Mouse (Mus musculus) ES-E14 (cell line): ENCODE measurements at regions not wholly inside any gene's neighbourhood (a gene's known extent, or its start where the extent isn't known, plus 50 kb on each side); places are given as distances from the start of the nearest gene placed in this dataset.

ENCODE experiments used
- CHD2 ChIP-seq: IDR thresholded peaks from 2 replicates; pipeline ENCODE4 v1.6.1; 2014; ENCODE audit warnings: mild to moderate bottlenecking, low read depth, low read length, inconsistent platforms
- HCFC1 ChIP-seq: IDR thresholded peaks from 2 replicates; pipeline ENCODE4 v1.6.1; 2012; ENCODE audit warnings: low read length, inconsistent platforms, borderline replicate concordance; ENCODE audit not compliant: insufficient read depth
- MAFK ChIP-seq: IDR thresholded peaks from 2 replicates; pipeline ENCODE4 v1.6.1; 2014; ENCODE audit warnings: mild to moderate bottlenecking, low read depth, low read length, inconsistent platforms; ENCODE audit not compliant: insufficient read depth
- ZC3H11A ChIP-seq: IDR thresholded peaks from 2 replicates; pipeline ENCODE4 v1.6.1; 2012; ENCODE audit warnings: low read depth, mild to moderate bottlenecking, inconsistent platforms, low read length, borderline replicate concordance
- ZNF384 ChIP-seq: IDR thresholded peaks from 2 replicates; pipeline ENCODE4 v1.6.1; 2012; ENCODE audit warnings: low read depth, low read length, inconsistent platforms

DNA sequence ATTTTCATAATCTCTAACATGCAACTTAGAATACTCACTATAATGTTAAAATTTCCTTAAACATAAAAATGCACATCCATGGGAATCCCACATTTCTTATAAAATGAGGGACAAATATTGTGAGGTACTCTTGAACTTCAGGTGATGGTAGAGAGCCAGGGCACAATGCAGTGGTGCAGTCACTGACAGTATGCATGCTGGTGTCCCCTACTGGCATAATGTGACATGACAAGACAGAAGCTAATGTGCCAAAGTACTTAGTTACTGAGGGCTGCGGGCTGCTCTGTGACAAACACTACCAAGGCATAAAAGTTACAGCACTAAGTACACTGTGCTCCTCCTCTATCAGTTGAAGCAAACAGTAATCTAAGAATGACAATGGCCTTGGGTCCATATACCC, 131.3 kb downstream of the Areg start:
- TF ChIP-seq MAFK (no peak), ZC3H11A (no peak), HCFC1 (no peak), CHD2 (no peak), ZNF384 (no peak)
